Comparison of ENCODE assay signal across 8 mouse cellular contexts in genomic region chr3:132087011-132087486, GRCm38 (mm10). TPM values are rescaled to one million over a fixed set of nuclear protein-coding genes. Genes with fewer than 3 reads are reported as not detected.
DNase-seq lines count a peak whose midpoint lies in the region; ATAC-seq lines count a peak whose summit lies in the region.

No protein-coding gene starts in this region.

- no peaks in the 10 kb centered on the region for H3K9me3 ChIP-seq in heart, embryonic 14.5 days (ENCODE audit: control insufficient read depth, low read length)

- H3K4me1 ChIP-seq in heart, embryonic 14.5 days (ENCODE audit: control insufficient read depth in 2 of 2, insufficient read depth in 2 of 2, low read length in 2 of 2) = peaks cover 0 to 23% of the 10 kb centered on the region in 2 experiments

- peak overlapping the region; percentile 10; the same call in 1 of the 2 replicates for H3K9ac ChIP-seq in heart, embryonic 14.5 days (ENCODE audit: low read length)

- peak overlapping the region; percentile 36 to 47 for H3K4me3 ChIP-seq in heart, embryonic 14.5 days (ENCODE audit: control insufficient read depth in 1 of 2, insufficient read depth in 1 of 2, low read depth in 1 of 2, low read length in 2 of 2)

- H3K36me3 ChIP-seq in heart, embryonic 14.5 days (ENCODE audit: control insufficient read depth, insufficient read depth, low read length) = no peaks in the 10 kb centered on the region

- H3K27ac ChIP-seq in heart, embryonic 14.5 days (replicated peaks in 1 of 2; ENCODE audit: control insufficient read depth in 1 of 2, insufficient read depth in 1 of 2, low read depth in 2 of 2, low read length in 2 of 2) = no peak overlapping the region

- H3K4me2 ChIP-seq in heart, embryonic 14.5 days (ENCODE audit: low read length) = peak overlapping the region; percentile 95

- peaks cover 22% of the 10 kb centered on the region for H3K27me3 ChIP-seq in heart, embryonic 14.5 days (ENCODE audit: control insufficient read depth, insufficient read depth, low read length)

- peak; percentile 25 for DNase-seq in adrenal gland, adult 2 months
- DNase-seq in adrenal gland, adult 8-10 months = no peak
- peak; percentile 85 for DNase-seq in embryo, embryonic 11 days
- peak; percentile 48 to 74 for DNase-seq in kidney, postnatal 36 days
- DNase-seq in lung, postnatal 10 days = peak; percentile 17
- peak; percentile 59 to 63 for DNase-seq in right cerebral cortex, postnatal 10 days (ENCODE audit: low spot score in 2 of 2)
- DNase-seq in thymus, postnatal 25 days = no peak

- ATAC-seq in heart, embryonic 14.5 days (ENCODE audit: insufficient number of reproducible peaks, insufficient read depth, low FRiP score, low read depth) = peak; percentile 64

- WGBS in heart, embryonic 14.5 days = under 1% methylated on average over 21 of the region's 21 CpGs

RNA-seq across cellular contexts. Expression of gene Dkk2, which starts 2.0 kb away (rescaled TPM):
- total RNA-seq in adrenal gland, adult 2 months (2021) = 1 to 10 TPM; 2.5 to 5.2 TPM
- 0.91 and 1.3 TPM in 2 replicates for polyA plus RNA-seq in adrenal gland, adult 2 months (2012; rRNA removed)
- total RNA-seq in adrenal gland, adult 8-10 months (2022) = 1 to 10 TPM; 2.5 to 5.9 (median 4.1) TPM
- polyA plus RNA-seq in heart, embryonic 14.5 days (2014; fragmentation: Nextera tagmentation; extraction: Ambion mirVana) = 0.94 and 1.2 TPM in 2 replicates

Comparison
In these comparisons a context has a peak if more than half of its experiments do, and no peak if none do; other contexts are left out.
1. DNase-seq: peak in adrenal gland, adult 2 months (single experiment), embryo, embryonic 11 days (single experiment), kidney, postnatal 36 days (2 of 2), lung, postnatal 10 days (single experiment) and right cerebral cortex, postnatal 10 days (2 of 2); none in adrenal gland, adult 8-10 months (single experiment) and thymus, postnatal 25 days (single experiment).